Mouse (Mus musculus): ENCODE data around the gene Arl6ip5.
A peak's percentile ranks its signal among the peaks of the same experiment; 100 is the strongest.

Gene Arl6ip5

DNA sequence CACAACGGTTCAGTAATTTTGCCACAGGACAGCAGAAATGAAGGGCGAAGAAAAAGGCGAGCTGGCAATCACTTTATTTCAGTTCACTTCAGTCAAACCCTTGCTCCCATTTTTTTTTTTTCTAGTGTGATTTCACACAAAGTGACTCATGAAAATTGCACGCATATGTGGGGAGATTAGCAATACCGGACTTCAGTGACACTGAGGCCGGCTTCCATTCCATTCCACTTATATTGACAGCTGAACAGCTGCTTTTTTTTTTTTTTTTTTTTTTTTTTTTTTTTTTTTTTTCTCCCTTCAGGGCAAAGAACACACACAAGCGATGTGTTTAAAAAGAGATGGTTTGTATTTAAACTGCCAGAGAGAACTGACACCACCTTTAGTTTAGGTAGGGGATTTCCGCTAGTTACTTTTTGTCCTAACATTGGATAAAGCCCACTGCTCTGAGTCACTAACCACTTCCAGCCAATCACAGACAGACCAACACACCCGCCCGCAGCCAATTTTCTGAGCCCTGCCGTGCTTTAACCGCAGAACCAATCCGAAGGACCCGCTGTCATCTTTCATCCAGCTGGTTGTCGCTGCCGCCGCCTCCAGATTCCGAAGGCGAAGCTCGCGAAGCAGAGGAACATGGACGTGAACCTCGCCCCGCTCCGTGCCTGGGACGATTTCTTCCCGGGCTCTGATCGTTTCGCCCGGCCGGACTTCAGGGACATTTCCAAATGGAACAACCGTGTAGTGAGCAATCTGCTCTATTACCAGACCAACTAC, at the start of gene Arl6ip5:
TSS of gene Arl6ip5 (plus strand) at position 499 of the 771 bp plus-strand sequence.
- peak; percentile 93 for DNase-seq (ENCODE audit: low spot score)

DNA sequence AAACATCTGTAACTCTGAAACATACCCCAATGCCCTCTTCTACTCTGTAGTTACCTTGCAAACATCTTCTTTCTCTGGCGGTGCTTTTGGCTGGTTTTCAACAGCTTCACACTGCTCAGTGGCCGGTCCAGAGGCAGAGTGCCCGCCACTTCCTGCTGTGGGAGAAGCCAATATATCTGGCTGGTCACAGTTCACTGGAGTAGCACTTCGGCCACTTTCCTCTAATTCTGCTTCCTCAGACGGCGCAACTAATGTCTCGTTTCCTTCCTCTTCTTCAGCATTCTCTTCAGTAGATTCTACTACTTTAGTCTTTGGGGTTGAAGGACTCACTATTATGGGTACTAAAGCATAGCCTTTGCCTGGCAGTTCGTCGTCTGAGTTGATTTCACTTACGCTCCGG, 34.8 kb upstream of the Arl6ip5 start:
- DNase-seq (ENCODE audit: low spot score), result peak; percentile 21

DNA sequence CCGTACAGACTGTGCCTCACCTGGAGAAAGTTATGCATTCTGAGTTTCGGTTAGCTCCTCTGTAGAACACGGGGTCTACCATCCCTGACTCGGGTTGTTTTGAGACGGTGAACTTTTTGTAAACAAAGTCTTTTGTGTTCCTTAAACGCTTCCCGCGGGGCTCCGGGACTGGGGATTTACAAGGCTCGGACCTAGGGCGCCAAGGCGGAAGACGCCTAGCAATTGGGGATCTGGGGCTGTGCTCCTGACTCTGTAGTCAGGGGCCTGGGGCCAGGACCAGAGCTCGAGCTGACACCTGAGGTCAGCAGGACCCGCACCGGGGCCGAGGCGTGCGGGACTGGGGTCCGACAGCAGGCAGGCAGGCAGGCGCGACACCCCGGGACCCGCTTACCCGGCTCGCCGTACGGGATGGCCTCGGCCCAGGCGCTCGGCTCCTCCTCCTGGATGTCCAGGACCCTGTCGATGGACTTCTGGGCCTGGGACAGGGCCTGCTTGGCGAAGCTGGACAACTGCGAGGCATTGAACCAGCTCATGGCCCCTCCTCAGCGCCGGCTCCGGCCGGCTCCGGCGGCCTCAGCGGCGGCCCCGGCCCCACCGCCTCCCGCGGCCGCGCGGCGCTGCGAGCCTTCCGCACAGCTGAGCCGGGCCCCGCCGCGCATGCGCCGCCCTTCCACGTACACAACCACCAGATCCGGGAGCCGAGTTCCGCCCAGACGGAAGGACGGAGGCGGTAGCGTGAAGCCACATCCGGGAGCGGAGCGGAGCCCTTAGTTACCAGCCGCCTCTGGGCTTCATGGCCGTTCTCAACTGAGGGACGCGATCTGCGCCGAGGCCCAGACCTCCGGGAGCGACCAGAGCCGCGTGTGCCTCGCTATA, 31.8 kb upstream of the Arl6ip5 start, which contains the start of gene Tmf1:
TSS of gene Tmf1 (minus strand) at position 632 of the 876 bp plus-strand sequence.
- DNase-seq (ENCODE audit: low spot score), result peak; percentile 97

DNA sequence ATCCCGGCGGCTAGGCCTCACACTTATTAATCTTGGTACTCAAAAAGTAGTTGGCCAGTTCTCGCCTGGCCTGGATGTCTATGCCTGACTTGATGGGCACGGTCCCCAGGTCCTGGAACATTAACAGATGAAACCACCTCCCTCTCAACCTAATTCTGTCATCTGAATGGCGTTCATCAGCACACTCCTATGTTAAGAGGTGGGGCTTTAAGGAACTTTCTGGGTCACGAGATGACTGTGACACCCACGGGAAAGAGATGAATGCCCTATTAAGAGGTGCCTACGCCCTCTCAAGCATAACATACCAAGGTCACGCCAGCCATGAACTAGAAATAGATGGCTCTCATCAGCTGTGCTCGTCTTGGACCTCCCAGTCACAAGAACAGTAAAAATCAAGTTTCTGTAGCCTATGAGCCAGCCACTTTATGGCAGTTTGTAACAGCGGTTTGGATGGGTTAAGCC, 31.1 kb upstream of the Arl6ip5 start:
- peak; percentile 26 for DNase-seq (ENCODE audit: low spot score)

DNA sequence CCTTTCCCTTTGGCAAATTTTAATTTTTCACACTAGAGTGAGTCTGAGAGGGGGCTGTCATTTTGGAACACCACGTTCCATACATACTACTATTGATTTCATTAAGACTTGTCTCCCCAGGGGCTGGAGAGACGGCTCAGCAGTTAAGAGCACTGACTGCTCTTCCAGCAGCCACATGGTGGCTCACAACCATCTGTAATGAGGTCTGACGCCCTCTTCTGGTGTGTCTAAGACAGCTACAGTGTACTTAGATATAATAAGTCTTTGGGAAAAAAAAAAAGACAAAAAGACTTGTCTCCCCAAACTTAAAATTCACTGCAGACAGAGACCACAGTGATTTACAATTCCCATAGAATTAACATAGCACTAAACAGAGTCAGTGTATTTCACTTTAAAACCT, 10.1 kb upstream of the Arl6ip5 start:
- no peak for DNase-seq (ENCODE audit: low spot score)

DNA sequence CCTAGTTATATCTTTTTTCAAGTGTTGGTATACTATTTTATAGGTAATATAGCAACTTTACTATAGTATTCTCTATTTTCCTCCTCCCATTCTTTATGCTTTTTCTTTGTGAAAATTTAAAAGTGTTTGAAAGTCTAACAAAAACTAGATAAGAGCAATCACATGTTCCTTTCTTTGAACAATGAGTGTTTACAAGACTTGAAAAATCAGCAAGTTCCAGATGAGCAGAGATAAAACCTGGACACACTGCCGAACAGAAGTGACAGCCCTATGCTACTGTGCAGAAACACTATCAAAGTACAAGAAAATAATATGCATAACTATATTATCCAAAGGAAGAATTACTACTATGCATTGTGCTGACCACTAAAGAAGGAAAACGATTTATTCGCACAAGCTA, 8.0 kb upstream of the Arl6ip5 start:
- DNase-seq (ENCODE audit: low spot score), result no peak

DNA sequence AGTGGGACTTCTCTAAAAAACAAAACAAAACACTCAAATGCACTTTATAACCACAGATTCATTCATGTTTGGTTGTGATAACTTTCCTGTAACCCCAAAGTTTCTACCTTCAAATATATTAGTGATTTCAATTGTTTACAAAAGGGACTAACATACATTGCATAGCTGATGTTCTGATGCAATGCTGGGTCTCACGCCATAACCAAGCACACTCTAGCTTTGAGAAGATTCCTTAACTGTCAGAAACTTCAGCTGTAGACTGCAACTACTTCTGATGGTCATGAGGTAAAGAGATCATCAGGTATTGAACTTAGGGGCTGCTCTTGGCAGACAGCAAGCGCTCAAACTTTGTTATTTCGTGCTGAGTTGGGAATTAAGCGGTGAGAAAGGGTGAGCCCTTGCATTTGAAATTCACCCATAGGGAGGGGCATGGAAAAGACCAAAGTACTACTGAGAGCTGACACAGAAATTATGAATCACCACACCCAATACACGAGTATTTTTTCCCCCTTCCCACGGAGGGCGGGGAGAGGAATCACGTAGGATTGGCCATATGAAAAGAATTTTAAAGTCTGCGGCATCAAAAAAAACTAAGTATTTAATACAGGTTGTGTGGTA, 6.1 kb upstream of the Arl6ip5 start:
- DNase-seq (ENCODE audit: low spot score), result no peak

DNA sequence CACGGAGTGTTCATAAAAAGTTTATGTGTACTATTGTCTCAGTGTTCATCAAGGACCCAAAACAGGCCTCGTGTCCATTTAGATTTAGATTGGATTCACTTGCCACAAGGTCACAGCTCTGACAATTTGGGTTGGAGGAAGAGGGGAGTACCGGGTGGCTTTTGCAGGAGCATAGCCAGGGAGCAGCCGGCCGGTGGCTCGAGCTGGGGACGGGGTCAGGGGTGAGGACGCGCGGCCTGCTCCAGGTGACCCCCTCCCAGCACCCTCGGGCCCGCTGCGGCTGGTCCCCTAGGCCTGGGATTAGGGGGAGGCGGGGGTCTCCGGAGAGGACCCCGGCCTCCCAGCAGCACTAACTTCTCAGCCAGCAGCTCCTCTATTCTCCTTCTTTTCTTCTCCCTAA, 5.5 kb upstream of the Arl6ip5 start:
- DNase-seq (ENCODE audit: low spot score), result no peak

DNA sequence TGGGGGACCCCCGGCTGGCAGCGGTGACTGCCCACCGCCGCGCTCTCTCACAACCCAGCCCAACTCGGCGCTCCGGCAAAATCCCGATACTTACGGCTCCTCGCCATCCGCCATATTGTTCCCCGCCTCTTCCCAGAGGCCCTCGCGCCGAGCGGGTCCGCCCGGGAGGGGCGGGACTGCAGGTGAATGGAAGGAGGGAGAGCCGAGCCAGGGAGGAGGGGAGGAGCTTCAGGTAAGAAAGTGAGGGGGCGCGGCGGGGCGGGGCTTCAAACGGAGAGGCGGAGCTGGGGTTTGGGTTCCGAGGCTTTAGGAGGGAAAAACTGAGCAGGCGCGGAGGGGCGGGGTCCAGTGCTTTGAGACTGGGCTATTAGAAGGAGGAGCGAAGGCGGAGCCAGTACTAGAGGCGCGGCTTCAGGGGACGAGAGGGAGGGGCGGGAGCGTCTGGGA, 5.0 kb upstream of the Arl6ip5 start, which contains the start of gene Uba3:
TSS of gene Uba3 (minus strand) at position 209 of the 447 bp plus-strand sequence.
- DNase-seq (ENCODE audit: low spot score), result peak; percentile 99

DNA sequence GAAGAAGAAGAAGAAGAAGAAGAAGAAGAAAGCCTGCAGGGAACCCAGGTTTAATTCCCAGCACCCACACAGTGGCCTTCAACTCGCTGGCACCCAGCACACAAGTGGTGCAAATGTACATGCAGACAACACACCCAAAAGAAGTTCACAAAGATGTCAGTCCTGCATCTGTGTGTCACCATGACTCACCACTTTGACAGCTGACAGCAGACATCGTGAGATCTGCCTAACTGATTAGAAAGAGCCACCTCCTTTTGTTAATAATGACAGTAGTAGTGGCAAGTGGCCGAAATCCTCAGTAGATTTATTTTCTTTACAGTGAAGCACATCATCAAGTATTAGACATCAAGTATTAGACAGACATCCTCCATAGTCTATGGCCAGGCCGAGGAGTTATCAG, 3.4 kb upstream of the Arl6ip5 start:
- DNase-seq (ENCODE audit: low spot score), result no peak

DNA sequence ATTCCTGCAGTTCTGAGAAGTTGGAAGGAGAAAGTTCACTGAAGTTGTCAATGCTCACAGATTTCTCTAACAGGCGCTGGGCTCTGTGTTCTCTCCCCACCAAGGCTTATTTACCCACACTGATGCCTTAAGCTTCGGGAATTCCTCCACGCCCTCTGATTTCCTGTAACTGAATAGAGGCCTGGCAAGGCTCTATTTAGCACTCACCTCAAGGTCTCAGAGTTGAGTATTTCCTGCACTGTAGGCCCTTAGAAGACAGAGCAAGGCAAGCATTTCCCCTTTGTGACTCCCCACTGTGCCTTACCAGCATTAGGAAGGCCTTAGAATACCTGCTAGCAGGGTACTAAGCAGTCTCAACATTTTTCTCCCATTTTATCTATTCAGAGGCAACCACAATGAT, 2.1 kb upstream of the Arl6ip5 start:
- DNase-seq (ENCODE audit: low spot score), result peak; percentile 55

DNA sequence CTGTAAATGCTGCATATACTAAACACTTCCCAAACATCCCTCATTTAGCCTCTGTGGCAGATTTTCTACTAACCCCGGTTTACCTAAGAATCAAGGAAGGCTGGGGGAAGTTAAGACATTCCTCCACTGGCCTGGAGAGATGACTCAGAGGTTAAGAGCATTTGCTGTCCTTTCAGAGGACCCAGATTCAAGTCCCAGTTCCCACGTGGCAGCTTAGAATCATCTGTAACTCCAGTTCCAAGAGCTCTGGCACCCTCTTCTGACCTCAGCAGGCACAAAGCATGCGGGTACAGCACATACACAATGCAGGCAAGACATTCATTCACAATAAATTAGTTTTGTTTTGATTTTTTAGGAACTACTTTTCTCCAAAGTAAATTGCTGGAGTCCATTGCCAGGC, 1.3 kb upstream of the Arl6ip5 start:
- no peak for DNase-seq (ENCODE audit: low spot score)

DNA sequence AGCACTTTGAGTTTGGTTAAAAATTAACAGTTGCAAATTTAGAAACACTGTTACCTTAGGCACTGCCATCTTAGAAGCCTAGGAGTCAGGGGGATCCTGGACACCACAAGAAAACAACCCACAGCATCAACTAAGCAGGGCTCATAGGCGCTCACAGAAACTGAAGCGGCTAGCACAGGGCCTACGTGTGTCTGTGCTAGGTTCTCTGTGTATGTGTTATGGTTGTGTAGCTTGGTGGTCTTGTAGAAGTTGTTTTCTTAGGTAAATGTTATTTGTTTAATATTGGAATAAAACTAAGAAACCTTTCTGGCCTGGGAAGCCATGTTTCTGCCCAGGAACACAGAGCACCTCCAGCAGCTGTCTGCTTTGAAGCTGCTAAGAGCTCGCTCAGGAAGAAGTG, 738 bp upstream of the Arl6ip5 start:
- no peak for DNase-seq (ENCODE audit: low spot score)

DNA sequence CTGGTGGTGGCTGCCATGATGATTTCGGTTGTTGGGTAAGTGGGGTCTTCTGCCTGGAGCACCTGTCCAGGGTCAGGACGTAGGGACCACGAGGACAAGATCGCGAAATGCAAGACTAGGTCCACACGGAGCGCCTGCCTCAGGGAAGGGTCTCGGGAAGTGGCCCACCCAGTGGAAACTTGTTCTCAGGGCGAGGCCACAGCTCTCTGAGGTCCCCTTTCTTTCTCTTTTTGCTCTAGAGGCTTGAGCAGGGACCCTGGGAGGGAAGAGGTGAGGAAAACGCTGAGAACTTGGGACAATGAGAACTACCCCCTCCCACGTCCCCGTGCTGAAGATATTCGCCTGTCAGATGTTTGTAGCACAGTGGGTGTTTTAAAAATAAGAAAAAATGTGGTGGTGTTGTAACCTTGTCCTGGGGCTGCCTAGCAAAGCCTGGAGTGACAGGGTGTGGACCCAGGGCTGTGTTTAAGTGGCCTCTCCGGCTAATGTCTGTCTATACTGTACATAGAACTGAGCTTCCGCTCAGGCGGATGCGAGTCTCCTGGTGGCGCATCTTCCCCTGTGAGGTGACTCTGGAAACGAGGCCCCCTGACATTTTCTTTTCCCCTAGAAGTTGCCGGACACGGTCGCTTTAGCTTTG, 593 bp downstream of the Arl6ip5 start:
- peak; percentile 31 for DNase-seq (ENCODE audit: low spot score)

DNA sequence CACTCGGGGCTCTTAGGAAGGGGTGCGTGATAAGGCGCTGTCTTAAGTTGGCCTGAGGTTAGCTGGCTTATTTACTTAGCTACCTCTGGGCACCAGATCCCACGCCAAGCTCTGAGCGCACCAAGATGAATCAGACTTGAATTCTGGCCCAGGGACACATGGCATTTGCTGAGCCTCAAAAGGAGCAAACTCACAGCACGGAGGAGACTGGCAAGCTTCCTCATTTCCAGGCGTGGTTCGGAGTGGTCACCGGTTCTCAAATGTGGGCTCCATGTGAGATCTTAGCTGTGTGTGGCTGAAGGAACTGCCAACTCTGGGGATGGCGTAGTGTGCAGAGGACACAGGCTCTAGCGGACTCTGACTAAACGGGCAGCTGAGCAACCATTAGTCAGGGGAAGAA, 1.5 kb downstream of the Arl6ip5 start:
- peak; percentile 56 for DNase-seq (ENCODE audit: low spot score)

DNA sequence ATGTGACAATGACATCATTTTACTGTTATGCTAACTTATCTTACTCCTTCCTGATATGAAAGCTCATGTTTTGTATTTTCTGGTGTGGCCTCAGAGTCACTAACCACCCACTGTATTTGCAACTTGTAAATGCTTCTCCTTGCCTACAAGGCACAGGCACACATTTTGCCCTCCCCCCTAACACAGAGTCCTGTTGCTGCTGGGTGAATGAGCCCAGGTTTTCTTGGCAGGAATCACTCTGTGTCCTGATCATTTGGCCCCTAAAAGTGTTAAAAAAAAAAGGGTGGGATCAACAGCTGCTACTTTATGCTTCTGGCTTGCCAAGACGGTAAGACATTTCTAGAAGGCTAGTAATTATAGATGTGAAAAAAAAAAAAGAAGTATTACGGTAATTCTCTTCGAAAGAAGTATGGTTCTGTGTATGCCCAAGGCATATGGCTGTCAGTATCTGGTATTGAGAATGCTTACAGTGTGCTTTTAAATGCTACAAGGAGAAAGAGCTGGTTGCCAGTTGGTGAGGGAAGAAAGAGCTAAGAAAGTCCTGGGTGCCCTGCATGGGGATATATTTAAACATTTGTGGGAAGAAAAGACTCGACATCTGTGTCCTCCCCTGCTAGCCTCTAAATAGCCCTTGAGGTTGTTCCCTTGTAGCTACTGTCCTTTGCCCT, 5.8 kb downstream of the Arl6ip5 start:
- no peak for DNase-seq (ENCODE audit: low spot score)

DNA sequence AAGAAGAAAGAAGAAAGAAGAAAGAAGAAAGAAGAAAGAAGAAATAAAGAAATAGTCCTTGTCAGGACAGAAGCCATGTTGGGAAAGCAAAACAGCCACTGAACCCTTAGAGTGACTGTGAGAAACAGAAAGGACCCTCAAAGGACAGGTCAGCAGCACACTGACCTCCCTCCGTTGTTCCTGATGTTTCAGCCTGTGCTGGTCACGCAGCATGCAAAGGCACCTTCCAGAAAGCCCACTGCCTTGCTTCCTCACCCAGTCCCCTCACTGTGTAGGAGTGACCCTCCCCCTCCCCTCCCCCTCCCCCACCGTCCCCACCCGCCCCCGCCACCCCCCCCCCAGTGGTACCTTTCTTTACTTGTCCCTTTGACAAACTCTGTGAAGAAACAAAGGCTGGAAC, 10.2 kb downstream of the Arl6ip5 start:
- no peak for DNase-seq (ENCODE audit: low spot score)

DNA sequence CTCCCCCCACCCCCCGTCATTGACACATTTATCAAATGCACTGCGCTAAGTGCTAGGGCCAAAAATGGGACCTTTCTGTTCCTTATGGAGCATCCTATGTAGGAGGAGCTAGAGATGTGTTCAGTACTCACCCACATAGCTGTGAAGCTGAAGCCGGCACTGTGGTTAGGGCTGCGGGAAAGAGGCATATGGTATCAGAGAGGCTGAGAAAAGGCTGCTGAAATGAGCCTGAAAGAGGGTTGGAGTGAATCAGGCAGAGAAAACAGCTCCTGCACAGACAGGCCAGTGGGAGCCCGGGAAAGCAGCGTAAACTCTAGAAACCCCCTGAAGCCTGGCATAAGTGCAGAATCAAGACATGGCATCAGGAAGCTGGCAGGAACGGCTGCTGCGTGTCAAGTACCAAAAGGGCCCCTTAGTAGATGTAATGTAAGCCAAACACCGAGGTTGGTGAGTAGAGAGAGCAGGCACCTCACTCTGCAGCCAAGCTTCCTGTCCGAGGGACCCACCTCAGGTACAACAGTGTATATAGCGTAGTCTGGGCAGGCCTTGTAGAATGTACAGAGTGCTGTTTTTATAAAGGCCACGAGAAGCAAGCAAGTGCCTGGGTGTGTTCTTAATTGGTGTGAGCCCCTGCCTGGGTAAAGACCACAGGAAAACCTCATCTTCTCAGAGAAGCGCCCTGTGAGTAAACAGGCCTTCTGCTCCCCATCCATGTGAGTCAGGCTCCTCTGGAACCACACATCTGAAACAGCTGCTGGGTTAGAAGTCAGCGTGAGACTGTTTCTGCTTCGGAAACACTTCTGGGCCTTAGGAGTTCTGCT, 10.9 kb downstream of the Arl6ip5 start:
- DNase-seq (ENCODE audit: low spot score), result peak; percentile 20

DNA sequence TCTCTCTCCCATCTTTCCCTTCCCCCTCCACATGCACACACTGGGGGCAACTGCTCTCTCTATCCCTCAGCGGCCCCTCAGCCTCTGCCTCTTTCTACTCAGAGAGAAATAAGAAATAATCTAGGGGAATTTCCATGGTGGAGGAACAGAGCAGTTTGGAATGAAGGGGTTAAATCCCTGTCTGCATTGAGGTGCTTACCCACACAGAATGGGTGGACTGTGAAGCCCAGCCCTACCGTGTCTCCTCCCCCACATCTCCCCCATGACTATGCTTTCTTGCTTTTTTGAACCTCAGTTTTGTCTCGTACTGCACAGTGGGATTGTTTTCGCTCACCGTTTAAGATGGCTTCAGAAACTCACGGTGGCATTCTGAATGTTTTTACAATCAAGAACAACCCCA, 11.8 kb downstream of the Arl6ip5 start:
- DNase-seq (ENCODE audit: low spot score), result no peak

DNA sequence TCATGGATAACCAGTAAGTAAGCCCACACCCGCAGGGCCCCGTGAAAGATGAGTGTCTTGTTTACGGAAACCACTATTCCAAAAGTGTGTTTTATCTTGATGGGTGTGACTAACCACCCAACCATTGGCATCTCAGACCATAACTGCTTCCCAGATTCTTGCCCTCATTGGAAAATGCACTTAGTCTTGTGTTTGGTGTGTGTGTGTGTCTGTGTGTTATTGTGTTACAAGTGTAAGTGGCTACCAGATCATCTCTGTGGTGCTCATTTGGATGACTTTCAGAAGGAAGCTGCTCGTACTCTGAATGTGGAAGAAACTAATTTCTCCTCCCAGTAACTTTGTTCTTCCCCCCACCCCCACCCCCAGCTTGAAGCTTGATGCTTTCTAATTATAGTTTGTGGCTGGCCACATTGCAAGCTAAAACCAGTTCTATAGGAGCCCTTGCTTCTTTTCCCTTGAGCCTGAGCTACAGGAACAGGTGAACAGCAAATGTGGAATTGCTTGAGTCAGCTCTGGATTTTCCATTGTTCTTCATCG, 12.5 kb downstream of the Arl6ip5 start:
- no peak for DNase-seq (ENCODE audit: low spot score)

Measured in lung, postnatal 25 days (tissue).